Mouse (Mus musculus): ENCODE data around the gene Iqcd.

Gene Iqcd

DNA sequence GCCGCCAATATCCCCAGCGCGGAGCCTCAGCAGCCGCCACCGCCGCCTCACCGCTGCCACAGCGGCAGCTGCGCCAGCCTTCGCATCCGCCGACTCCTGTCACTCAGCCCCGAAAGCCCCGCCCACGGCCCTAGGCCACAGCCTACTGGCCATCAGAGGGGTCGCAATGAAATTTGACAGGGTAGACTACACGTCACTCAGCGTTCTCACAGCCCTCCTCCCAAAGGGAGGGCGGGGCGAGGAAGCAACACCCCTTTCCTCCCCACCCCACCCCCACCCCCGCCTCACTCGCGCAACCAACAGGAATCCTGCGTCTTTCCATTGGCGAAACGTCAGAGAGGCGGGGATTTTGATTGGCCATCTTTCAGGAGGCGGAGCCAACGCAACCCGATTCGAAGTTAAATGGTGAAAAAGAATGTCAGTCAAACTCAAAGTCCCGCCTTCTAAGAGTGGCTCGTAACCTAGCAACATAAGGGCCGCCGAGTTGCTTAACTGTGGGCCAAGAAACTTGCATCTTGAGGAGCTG is at the start of gene Iqcd, which contains the start of gene Tpcn1:
TSS of gene Iqcd (plus strand) at position 448 of the 526 bp plus-strand sequence.
TSS of gene Tpcn1 (minus strand) at position 105 of the 526 bp plus-strand sequence.
- DNase-seq: peak; percentile 100

GRCm38 (mm10) chr5:120548236-120548850 is 40.5 kb upstream of the Iqcd start:
- no peak for DNase-seq

DNA sequence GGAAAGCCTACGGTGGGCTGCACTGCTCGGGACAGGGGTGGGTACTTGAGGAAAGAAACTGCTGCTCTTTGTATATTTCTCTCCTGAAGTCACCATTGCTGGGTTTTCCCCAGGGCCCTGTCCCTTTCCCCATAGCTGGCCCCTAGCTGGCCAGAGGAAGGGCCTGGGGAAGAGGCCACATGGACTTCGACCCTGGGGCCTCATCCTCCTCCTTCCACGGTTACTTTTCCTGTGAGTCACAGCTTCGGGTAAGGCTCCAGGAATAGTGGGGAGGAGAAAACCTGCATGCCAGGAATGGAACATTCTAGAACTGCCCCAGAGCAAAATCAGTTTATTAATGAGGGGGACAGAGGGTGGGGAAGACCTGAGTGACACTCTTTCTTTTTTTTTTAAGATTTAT is 38.7 kb upstream of the Iqcd start:
- no peak for DNase-seq

GRCm38 (mm10) chr5:120550673-120551072 is 38.1 kb upstream of the Iqcd start:
- no peak for DNase-seq

DNA sequence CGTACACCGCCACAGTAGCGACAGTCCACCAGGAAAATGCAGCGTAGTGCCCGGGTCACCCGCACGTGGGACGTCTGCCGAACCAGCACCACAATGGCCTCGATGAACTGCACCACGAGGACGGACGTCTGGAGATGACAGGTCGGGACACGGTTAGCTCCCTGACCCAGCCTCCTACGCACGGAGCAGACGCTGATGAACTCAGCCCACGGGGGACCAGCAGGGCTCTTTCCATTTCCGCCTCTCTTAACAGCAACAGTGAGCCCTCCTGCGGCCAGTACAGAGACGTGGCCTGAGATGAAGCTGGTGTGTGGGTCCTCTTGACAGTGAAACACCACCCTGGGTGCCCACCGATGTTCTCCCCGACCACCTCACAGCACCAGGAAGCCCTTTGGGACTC is 32.9 kb upstream of the Iqcd start:
- no peak for DNase-seq

GRCm38 (mm10) chr5:120558041-120558440 is 30.8 kb upstream of the Iqcd start:
- no peak for DNase-seq

- peak; percentile 61 for DNase-seq
Measured at GRCm38 (mm10) chr5:120558762-120559161, 30.1 kb upstream of the Iqcd start.

GRCm38 (mm10) chr5:120560129-120560615 is 28.6 kb upstream of the Iqcd start:
- DNase-seq: no peak

GRCm38 (mm10) chr5:120560616-120561311 is 28.1 kb upstream of the Iqcd start:
- peak; percentile 68 for DNase-seq

GRCm38 (mm10) chr5:120562956-120563913 is 25.6 kb upstream of the Iqcd start:
- DNase-seq: peak; percentile 45

DNA sequence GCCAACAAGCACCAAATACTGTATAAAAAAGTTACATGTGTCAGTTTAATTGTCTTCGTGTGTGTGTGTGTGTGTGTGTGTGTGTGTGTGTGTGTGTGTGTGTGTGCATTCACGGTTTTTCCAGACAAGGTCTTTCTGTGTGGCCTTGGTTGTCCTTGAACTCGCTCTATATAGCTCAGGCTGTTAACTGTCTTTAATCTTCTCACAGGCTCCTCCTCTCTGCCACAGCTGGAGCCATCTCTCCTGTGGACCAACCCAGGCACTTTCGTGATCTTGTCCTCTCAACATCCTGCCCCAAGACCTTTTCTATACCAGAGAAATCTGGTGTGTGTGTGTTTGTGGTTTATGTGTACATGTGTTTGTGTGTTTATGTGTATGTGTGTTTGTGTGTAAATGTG is 24.9 kb upstream of the Iqcd start:
- DNase-seq: no peak

DNA sequence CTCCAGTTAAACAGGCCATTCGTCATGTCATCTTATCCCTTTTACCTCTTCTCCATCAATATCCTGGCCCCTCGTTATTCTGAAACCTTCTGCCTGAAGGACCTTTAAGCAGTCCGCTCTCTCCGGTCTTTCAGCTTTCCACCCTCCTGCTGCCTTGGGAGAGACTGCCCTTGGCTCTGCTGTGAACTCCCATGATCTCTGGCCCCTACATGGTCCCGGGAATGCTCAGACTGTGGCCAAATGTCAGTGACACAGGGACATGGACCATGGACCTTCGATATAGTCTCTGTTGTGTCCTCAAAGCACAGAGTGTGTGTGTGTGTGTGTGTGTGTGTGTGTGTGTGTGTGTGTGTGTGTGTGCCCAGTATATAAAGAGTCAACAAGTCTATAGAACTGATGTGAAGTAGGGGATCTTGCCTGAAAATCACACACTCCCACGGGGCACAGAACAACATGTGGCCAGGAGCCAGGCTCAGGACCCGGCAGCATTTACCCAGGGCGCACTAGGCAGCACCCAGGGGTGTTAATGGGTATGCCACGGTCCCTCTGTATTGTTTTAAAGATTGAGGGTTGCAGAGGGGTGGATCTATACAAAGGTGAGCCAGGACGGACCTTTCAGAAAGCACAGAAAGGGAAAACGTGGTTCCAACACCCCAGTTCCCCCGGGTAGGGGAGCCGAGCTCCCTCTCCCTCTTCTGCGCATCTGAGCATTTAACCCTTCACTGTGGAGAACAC is 23.5 kb upstream of the Iqcd start:
- DNase-seq: no peak

- DNase-seq: no peak
Measured at GRCm38 (mm10) chr5:120566101-120566500, 22.7 kb upstream of the Iqcd start.

GRCm38 (mm10) chr5:120566681-120567252 is 22.0 kb upstream of the Iqcd start:
- no peak for DNase-seq

DNA sequence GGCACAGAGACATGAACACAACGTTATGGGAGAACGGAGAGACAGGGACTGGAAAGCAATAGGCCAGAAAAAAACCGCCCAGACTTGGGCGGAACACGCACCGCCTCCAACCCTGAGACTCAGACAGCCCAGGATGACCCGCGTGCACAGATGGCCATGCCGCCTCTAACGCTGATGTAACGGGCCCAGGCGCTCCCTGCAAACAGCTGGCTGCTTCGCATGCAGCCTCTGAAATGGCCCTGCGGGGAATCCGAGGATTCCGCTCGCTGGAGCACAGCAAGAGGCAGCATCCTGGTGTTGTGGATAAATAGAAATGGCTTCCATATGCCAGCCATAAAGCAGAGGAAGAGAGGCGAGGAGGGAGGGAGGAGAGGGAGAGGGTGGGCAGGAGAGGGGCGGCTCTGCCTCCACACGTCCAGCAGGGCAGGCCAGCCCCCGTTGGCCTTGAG is 21.5 kb upstream of the Iqcd start:
- DNase-seq: peak; percentile 43

GRCm38 (mm10) chr5:120567761-120568211 is 21.0 kb upstream of the Iqcd start:
- no peak for DNase-seq

GRCm38 (mm10) chr5:120568336-120568768 is 20.5 kb upstream of the Iqcd start:
- no peak for DNase-seq

- DNase-seq: no peak
Measured at GRCm38 (mm10) chr5:120568964-120569363, 19.9 kb upstream of the Iqcd start.

GRCm38 (mm10) chr5:120569791-120570190 is 19.0 kb upstream of the Iqcd start:
- no peak for DNase-seq

DNA sequence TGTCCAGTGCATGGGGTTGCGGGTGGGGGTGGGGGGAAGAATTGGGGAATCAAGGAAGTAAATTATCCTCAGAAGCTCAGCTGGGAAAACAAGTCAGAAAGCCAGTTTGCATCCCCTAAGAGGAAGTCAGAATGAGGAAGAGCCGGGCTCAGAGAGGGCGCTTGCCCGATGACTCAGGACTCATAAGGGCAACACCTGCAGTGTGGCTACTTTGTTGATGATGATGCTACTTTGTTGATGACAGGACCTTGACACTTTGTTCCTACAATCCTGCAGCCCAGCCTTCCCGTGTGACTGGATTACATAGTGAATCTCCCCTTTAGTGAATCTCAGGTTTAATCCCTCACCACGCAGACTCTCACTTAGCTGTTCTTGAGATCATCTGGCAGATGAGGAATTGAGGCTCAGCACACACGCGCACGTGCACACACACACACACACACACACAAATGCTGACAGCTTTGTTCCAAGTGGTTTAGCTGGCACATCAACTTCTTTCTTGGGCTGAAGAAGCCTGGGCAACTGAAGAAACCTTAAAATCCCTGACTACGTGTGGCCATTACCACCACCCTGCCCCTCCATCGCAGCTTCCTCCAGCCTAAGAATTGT is 18.4 kb upstream of the Iqcd start:
- no peak for DNase-seq
